Mouse (Mus musculus) kidney, postnatal 14 days (tissue): ENCODE measurements around the gene Ankrd31.
"Not testable (repeated sequence)": the region's sequence is repeated elsewhere in the genome, so short reads cannot be mapped to it uniquely, and the experiment has no call there.

Experiments
- DNase-seq: peaks from one replicate; pipeline ENCODE4 v3.0.0; 2022; ENCODE audit warnings: mixed read lengths

Gene Ankrd31

DNA sequence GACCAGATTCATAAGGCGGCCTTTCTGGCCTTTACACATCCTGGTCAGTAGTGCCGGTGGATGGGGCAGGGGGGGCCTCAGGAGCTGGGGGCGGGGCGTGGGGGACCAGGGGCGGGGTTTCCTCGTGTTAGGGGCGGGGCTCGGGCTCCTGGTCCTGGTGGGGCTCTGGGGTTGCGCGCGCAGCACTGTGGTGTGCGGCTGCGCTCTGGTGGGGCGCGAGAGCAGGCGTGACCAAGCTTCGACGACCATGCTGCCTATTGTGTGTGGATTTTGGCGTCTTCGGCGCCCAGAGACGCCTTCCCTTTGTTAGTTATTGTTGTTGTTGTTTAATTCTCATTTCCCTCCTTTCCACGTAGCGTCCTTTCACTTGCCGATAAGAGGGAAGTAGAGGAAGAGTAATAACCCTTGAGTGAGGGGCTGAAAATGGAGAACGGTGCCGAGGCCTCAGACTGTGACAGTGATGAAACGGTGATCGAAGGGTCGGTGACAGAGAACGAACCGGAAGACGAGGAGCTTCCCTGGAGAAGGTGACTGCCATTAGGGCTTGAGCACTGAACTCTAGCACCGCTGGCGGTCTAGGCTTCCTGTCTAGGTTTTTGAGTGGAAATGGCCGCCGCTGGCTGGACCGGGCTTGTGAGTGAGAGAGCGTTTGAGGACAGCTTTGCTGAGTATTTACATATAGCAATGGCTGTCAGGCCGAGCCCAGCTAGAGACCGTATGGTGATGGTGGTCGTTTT lies at the start of gene Ankrd31:
TSS of gene Ankrd31 (plus strand) at position 164 of the 737 bp plus-strand sequence.
- no peak for DNase-seq

DNA sequence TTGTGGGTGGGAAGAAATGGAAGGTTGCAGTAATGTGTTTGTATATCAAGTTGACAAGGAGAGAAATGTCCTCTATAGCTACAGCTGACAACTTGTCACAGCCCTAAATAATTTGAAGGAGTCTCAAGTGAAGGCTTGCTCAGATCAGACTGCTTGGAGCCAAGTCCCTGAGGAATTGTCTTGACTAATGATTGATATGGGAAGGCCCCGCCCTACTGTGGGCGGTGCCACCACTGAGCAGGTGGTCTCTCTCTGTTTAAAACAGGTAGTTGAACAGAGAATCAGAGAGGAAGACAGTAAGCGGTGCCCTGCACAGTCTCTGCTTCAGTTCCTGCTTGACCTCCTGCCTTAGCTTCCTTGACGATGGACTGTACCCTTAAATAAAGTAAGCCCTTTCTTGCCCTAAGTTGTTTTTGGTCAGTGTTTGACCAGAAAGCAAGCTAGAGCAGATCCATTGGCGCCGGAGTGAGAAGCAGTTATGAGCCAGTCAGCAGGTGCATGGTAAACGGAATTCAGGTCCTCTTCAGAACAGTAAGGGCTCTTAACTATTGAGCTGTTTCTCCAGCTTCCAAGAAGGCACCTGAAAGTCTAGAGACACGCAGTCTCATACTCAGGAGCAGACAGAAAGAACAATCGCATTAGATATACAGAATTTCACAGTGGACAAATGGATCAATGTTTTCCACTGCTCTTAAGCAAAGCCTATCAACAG lies 45.3 kb upstream of the Ankrd31 start:
- no peak for DNase-seq

GRCm38 (mm10) chr13:96709269-96710233 lies 38.5 kb upstream of the Ankrd31 start:
- DNase-seq = no peak

DNA sequence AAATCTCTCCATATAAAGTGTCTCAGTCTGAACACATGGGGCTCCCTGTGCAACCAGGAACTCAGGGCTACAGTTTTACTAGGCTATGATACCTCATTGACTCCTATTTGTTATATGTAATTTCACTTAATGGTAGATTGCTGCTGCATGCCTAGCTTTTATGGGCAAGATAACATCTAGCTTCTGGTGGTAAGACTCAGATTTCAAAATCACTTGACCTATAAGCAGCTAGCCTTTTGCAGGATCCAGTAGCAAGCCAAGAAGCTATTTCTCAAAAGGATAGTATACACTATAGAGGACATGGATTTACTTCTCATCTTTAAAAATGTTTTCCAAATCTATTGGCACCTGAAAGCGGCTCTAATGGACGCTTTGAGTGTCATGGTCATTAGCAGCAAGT lies 31.8 kb upstream of the Ankrd31 start:
- no peak for DNase-seq

DNA sequence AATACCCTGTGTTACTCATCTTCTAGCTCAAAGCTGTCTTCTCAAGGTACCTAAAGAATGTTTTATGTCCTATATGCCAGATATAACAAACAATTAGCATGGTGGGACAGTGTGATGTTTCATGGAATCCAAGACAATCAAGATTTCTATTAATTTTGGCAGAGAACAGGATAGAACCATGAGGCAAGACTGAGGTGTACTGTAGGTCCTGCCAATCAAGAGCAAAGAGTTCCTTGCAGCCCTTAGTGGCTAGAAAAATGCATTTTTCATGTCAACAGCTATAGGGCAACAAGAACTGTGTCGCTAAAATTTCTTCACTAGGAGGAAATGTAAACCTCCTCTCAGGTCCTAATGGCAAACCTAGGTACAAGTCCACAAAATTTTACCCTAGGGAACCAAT lies 30.3 kb upstream of the Ankrd31 start:
- DNase-seq = no peak

DNA sequence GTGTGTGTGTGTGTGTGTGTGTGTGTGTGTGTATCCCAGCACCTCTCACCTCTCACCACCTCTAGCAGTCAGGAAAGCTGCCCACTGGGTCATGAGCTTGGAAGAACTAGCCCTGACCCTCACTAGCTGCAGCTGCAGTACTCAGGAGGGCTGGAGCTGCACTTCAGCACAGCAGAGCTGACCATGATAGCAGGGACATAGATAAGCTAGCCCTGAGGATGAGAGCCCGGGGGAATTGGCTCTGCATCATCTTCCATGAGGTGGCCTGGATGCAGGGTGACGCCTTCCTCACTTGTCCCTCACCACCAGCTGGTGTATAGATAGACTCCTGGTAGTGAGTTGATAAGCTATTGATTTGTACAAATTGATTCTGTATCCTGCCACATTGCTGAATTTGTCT lies 28.1 kb upstream of the Ankrd31 start:
- DNase-seq = no peak

- no peak for DNase-seq
Observed at GRCm38 (mm10) chr13:96728289-96728688, 19.8 kb upstream of the Ankrd31 start.

DNA sequence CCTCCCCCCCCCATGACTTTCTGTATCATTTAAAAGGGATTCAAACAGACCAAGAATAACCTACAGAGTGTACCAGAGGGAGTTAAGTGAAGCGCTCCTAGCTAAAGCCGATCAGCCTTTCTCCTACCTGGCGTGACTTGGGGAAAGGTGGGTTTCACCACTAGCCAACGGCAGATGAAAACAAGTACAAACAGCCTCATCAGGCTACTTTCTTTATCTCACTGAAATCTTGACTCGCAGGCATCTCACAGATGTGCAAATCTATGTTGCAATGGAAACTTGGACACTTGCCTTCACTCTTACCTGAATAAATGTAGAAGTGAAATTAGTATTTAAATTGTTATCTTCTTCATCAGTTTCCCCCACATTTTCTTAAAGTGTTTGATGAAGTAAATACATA lies 18.9 kb upstream of the Ankrd31 start:
- no peak for DNase-seq

DNA sequence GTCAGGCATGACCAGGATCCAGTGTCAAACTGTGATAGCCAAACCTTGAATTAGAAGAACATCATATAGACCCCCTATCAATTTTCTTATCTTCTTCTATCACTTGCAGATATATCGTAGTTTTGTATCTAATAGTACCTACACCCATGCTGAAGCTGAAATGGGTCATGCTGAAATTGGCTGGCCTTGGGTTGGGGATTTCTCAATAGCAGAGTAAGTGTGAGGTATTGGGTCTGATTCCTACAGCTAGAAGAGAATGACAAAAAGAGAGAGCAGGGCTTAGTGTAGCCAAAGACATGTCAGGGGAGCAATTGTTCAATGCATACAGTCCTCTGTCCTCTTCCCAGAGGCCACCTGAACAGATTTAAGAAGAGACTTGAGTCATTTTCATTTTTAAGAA lies 18.0 kb upstream of the Ankrd31 start:
- DNase-seq = no peak

DNA sequence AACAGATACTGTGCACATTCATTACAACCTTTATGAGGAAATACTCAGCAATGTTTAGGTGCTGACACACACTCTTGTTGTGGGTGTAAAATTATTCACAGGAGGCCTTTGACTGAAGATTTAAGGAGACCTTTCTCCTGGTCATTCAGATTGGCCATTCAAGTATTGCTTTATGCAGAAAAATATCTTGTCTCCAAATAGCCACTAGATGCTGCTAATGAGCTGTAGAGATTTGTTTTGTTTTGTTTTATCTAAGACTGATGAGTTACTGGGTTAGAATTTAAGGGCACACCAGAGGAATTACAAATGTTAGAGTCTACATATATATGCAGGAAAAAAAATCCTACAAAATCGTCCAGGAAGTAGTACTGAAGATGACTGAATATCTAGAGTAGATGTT lies 12.9 kb upstream of the Ankrd31 start:
- DNase-seq = no peak

GRCm38 (mm10) chr13:96740159-96740558 lies 7.9 kb upstream of the Ankrd31 start:
- no peak for DNase-seq

GRCm38 (mm10) chr13:96742871-96743270 lies 5.2 kb upstream of the Ankrd31 start:
- no peak for DNase-seq

GRCm38 (mm10) chr13:96746055-96746454 lies 2.0 kb upstream of the Ankrd31 start:
- DNase-seq = peak; percentile 5

DNA sequence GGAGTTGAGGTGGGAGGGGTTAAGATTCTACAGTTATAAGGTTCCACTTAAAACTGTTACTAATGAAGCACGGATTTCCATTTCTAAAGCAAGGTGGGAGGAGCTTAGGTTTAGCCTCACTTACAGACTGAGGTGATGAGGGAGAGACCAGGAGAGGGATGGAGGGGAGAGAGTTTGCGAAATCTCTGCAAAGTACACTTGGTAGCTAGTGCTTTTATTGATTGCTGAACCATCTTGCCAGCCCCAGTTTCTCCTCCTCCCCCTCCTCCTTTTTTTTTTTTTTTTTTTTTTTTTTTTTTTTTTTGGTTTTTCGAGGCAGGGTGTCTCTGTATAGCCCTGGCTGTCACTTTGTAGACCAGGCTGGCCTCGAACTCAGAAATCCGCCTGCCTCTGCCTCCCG lies 1.8 kb downstream of the Ankrd31 start:
- no peak for DNase-seq

DNA sequence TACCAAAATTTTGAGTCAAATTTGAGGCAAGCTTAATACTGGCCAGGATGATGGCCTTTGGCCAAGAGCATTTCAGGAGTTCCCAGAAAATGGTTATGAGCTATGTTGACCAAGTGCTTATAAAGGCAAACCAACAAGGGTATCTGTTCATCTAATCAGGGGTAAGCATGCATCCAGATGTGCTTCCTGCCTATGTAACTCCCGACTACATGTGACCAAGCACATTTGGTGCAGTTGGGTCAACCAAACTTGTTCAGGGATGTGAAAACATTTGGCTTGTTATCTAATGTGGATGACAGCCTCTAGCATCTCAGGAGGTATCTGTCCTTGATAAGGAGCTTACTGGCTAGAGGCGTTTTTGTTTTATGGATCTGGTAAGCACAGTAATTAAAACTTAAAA lies 12.8 kb downstream of the Ankrd31 start:
- no peak for DNase-seq

- DNase-seq = not testable (repeated sequence)
Observed at GRCm38 (mm10) chr13:96786071-96786470, 38.0 kb downstream of the Ankrd31 start.

DNA sequence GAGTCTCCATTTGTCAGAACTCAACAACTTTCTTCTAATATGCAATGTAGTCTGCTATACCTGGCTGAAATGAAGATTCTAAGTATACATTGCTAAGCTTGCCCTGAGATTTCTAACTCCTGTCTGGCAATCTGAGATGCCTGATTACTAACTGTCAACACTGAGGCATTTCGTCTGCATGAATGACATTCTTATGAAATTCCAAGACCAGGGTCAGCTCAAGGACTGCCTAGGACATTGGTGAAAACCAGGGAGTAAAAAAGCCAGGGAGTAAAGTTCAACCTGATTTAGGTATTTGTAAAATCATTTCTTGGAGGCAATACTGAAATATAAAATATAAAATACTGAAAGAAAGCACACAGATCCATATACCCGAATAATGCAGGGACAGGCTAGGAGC lies 45.4 kb downstream of the Ankrd31 start:
- peak; percentile 5 for DNase-seq

DNA sequence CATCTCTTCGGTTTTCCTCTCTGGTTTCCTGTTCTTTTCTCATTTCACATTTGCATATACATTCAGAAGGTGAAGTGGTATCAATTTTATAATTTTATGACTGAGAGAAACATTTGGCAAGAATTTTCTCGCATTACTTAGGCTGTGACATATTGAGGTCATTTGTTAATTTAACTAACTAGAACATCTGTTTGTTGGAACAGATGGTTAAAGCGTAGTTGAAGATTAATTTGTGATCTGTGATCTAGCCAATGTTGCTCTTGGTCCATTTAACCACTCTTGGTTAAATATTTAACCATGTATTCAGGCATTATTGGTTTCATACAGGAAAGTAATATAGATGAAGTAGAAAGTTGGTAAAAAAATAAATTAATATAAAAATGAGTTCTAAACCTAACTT lies 47.2 kb downstream of the Ankrd31 start:
- DNase-seq = no peak

- peak; percentile 44 for DNase-seq
Observed at GRCm38 (mm10) chr13:96797500-96797899, 49.4 kb downstream of the Ankrd31 start.

DNA sequence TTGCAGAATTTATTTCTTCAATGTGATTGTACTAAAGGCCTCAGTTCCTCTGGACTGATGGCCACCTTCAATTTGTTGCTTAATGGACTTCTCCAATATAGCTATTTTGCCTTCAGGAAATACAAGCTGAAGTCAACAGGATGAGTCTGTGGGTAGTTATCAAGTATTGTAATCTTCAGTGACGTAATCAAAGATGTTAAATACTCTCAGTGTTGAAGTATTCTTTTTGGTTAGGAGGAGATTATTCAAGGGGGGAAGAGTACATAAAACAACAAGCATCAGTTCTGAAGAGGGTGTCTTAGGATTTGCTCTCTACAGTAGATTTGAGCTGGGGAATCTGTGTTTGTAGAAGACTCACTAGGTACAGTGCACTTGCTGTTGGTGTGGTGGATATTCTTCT lies 101.7 kb downstream of the Ankrd31 start:
- no peak for DNase-seq

DNA sequence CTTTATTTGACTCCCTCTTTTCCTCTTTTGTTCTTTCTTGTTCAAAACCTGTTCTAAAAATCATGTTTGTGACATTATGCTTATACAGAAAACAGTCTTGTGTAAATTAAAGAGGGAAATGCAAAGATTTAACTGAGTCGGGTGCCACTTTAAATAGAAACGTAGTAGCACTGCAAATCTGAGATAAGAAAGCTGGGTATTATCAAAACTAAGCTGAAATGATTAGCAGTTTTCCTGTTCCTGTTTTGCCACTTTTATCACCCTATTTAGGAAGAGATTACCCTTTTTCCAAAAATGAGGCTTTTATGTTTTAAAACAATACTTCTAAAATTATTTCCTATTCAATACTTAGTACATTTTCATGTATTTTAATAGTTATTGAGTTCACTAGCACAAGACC lies 104.1 kb downstream of the Ankrd31 start:
- no peak for DNase-seq

- DNase-seq = peak; percentile 7
Observed at GRCm38 (mm10) chr13:96853256-96853655, 105.2 kb downstream of the Ankrd31 start.

DNA sequence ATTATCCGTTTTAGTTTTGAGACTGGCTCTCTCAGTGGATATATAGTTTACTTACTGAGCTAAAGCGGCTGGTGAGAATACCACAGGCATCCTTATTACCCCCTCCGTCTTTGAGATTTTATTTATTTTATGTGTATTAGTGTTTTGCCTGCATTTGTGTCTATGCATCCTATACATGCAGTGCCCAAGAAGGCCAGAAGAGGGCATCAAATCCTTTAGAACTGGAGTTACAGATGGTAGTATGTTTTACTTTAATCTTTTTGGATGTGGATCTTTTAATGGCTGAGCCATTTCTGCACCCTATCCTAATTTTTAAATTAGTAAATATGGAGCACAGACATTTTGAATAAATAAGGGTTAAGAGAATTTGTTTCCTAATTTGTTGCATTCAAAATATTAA lies 107.1 kb downstream of the Ankrd31 start:
- DNase-seq = peak; percentile 66
